Mouse (Mus musculus): Measurements from ENCODE around the gene Epb41l2.

The Epb41l2 gene

GRCm38 (mm10) chr10:25520428-25520827 is 160.8 kb downstream of the Epb41l2 start:
- DNase-seq, result no peak

- DNase-seq, result no peak
Observed at GRCm38 (mm10) chr10:25523727-25524126, 164.1 kb downstream of the Epb41l2 start.

- DNase-seq, result no peak
Observed at GRCm38 (mm10) chr10:25526156-25526555, 166.6 kb downstream of the Epb41l2 start.

DNA sequence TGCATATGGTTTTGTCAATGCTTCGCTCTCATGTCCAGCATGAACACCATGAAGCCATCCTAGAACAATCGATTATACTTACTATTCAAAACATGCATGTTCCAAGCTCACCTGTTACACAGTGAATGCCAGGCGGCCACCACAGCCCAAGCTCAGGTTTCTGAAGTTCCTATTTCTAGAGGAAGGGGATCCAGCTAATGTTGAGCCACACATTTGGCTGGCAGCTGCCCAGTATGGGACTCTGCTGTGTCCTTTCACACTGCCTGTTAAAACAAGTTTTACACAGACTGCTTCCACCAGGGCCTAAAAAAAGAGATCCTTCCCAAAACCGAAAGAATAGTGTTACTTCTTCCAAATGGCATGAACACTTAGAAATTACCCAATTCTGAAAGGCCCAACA is 167.0 kb downstream of the Epb41l2 start:
- DNase-seq, result no peak

DNA sequence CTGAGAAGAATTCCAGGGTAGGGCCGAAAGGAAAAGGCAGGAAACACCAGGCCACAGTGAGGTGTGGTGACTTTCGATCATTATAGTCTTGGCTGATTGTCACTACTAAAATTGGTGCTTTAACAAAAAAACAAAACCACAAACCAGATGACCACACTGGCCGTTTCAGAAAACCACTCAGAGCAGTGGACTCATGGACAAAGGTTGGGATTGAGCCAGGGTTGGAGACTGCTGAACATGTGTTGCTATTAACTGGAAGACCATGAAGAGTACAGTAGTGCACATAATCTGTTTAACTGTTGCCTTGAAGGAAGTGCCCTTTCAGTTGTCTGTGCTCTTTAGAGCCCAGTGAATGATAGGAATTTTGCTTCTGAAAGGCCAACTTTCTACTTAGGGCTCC is 167.5 kb downstream of the Epb41l2 start:
- DNase-seq, result no peak

DNA sequence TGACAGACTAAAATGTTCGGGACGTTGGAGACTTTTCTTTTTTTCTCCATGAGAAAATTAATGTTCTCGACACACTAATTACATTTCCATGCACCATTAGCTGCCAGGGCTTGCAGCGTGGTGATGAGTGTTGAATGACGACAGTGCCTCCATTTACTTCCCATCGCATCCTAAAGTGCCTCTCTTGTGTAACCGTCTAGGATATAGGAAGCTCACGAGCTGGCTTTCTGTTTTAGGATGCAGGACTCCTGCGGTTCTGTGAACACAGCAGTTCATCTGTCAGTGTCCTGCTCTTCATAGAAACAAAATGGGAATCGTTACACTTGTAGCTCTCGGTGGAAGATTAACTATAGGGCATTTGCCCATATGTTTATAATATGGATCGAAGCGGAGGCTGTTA is 171.7 kb downstream of the Epb41l2 start:
- DNase-seq, result no peak

DNA sequence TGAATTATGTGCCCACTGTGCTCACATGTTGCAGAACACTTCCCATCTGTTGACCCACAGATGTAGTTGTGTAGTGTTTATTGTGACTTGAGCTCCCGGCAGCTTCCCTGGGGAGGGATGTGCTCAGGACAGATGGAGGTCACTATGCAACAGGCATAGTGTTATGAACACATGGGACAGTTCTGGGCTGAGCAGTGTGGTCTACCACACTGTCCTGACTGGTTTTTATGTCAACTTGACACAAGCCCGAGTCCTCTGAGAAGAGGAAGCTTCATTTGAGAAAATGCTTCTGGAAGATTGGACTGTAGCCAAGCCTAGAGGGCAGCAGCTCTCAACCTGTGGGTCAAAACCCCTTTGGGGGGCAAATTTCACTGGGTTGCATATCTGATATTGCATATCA is 173.5 kb downstream of the Epb41l2 start:
- no peak for DNase-seq

GRCm38 (mm10) chr10:25533513-25534246 is 174.1 kb downstream of the Epb41l2 start:
- DNase-seq, result no peak

- no peak for DNase-seq
Observed at GRCm38 (mm10) chr10:25534467-25534866, 174.9 kb downstream of the Epb41l2 start.

- DNase-seq, result no peak
Observed at GRCm38 (mm10) chr10:25535891-25536331, 176.3 kb downstream of the Epb41l2 start, which contains the start of gene Smlr1. Smlr1 (minus strand) TSS chr10:25536267.

- DNase-seq, result no peak
Observed at GRCm38 (mm10) chr10:25536621-25537020, 177.0 kb downstream of the Epb41l2 start.

- DNase-seq, result no peak
Observed at GRCm38 (mm10) chr10:25538738-25539137, 179.1 kb downstream of the Epb41l2 start.

GRCm38 (mm10) chr10:25539146-25539770 is 179.7 kb downstream of the Epb41l2 start:
- no peak for DNase-seq

- no peak for DNase-seq
Observed at GRCm38 (mm10) chr10:25539771-25540168, 180.2 kb downstream of the Epb41l2 start.

- no peak for DNase-seq
Observed at GRCm38 (mm10) chr10:25541097-25541496, 181.5 kb downstream of the Epb41l2 start.

- DNase-seq, result no peak
Observed at GRCm38 (mm10) chr10:25552936-25553335, 193.3 kb downstream of the Epb41l2 start.

DNA sequence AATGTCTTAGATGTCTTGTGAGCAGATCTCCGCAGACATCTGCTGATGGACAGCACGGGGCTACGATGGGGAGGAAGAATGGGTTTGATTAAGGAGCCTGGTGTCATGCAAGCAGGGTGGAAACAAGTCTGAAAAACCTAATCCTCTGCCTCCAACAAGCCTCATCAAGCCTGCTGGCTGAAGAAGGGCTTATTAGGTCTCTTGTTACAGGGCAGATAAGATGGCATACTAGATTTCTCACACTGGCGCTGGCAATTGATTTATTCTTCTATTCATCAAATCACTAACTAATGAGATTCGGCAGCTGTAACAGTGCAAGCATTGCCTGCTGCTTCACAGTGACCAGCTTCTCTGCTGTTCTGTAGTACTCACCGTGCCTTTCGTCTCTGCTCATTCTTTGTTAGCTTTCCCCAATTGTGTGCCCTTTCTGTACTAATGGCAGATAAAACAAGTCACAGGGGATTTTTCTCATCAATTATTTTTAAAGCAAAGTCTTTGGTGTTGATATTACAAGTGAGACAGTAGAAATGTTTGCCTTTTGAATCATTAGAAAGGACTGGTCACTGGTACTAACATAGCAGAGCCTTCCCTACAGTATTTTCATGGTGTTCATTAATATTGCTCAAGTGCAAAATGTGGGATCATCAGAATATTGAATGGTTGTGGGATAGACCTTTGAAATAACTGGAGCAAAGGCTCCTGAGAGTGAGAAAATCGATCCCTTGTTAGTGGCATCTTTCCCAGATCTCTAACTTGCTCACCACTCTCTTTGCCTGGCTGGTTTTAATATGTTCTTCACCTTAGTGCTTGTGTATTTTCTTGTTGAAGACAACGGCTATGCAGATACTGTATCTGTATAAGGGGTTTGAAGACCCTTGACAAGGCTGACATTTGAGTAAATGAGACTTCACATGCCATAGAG is 212.0 kb downstream of the Epb41l2 start:
- no peak for DNase-seq
